Comparison of ENCODE assay signal across 8 mouse cellular contexts in the genomic region with DNA sequence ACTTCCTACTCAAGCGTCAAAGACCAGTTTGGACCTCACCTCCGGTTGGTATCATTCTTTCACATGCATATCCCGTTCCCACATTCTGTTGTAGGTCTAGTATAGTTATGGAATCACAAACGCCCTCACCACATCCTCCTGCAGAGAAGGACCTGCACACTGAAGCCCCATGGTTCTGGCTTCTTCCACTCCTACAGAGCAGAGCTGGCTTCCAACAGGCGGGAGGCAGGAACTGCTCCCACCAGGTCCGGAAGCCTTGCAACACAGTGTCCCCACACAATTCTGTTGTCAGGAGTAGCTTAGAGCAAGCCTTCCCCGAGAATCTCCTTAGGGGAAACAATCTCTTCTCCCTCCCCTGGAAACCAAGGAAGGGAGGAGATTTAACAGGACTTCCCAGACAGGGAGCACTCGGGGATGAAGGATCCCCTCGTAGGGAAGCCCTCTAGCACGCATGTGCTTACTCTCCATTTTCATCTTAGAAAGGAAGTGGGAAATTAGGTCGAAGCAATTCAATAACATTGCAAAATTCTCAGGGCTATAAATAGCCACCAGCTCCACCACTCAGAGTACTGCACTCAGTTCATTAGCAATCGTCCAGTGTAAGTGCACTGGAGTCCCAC. TPM values are rescaled to one million over a fixed set of nuclear protein-coding genes. Genes with fewer than 3 reads are reported as not detected.
DNase-seq lines count a peak whose midpoint lies in the region; ATAC-seq lines count a peak whose summit lies in the region.

No protein-coding gene starts in this region.

- H3K4me2 ChIP-seq in liver, embryonic 15.5 days = peak overlapping the region; percentile 42
- H3K4me2 ChIP-seq in stomach, embryonic 14.5 days (replicated peaks; ENCODE audit: low read depth, low read length) = peak overlapping the region; percentile 10; the same call in 1 of the 2 replicates

- intact Hi-C loops in heart, postnatal 10 days (cut with DNase I) = loop anchor here (2.0 kb wide), 1 partner anchor 32 kb away; no protein-coding TSS in a partner anchor

- peak overlapping the region; percentile 74 for H3K27ac ChIP-seq in liver, embryonic 15.5 days (replicated peaks)
- H3K27ac ChIP-seq in stomach, embryonic 14.5 days (ENCODE audit: low read length) = peak overlapping the region; percentile 24; the same call in 1 of the 2 replicates

- 25% methylated on average over 12 of the region's 12 CpGs for WGBS in liver, embryonic 15.5 days (ENCODE audit: insufficient replicate concordance)
- WGBS in stomach, embryonic 14.5 days = 66% methylated on average over 12 of the region's 12 CpGs

- H3K4me3 ChIP-seq in liver, embryonic 15.5 days (replicated peaks) = no peak overlapping the region
- no peak overlapping the region for H3K4me3 ChIP-seq in stomach, embryonic 14.5 days (ENCODE audit: low read depth, low read length)

- H3K27me3 ChIP-seq in liver, embryonic 15.5 days = no peaks in the 10 kb centered on the region
- H3K27me3 ChIP-seq in stomach, embryonic 14.5 days (ENCODE audit: control insufficient read depth, insufficient read depth, low read length) = no peaks in the 10 kb centered on the region

- DNase-seq in adrenal gland, postnatal 10 days = peak; percentile 39
- no peak for DNase-seq in adrenal gland, adult 18-20 months (ENCODE audit: low spot score in 2 of 2)
- DNase-seq in right cerebral cortex, adult 2 months (ENCODE audit: low spot score in 2 of 2) = peak; percentile 68 to 69
- DNase-seq in right cerebral cortex, postnatal 14 days = no peak
- DNase-seq in heart, postnatal 10 days = peak; percentile 68 to 70

- H3K4me1 ChIP-seq in liver, embryonic 15.5 days (replicated peaks) = peaks cover 95% of the 10 kb centered on the region
- H3K4me1 ChIP-seq in stomach, embryonic 14.5 days (ENCODE audit: control insufficient read depth, insufficient read depth, low read length) = peaks cover 66% of the 10 kb centered on the region

- H3K36me3 ChIP-seq in liver, embryonic 15.5 days (replicated peaks) = peaks cover 8% of the 10 kb centered on the region
- H3K36me3 ChIP-seq in stomach, embryonic 14.5 days (ENCODE audit: control insufficient read depth, insufficient read depth, low read length) = peaks cover 4% of the 10 kb centered on the region; the same call in 1 of the 2 replicates

- no peaks in the 10 kb centered on the region for H3K9me3 ChIP-seq in liver, embryonic 15.5 days (replicated peaks)
- no peaks in the 10 kb centered on the region for H3K9me3 ChIP-seq in stomach, embryonic 14.5 days (ENCODE audit: control insufficient read depth, low read depth, low read length)

- no peak overlapping the region for H3K9ac ChIP-seq in liver, embryonic 15.5 days
- no peak overlapping the region for H3K9ac ChIP-seq in stomach, embryonic 14.5 days (replicated peaks; ENCODE audit: low read depth, low read length)

- no peak for ATAC-seq in liver, embryonic 15.5 days (ENCODE audit: insufficient read depth)
- ATAC-seq in stomach, embryonic 14.5 days (ENCODE audit: insufficient number of reproducible peaks, insufficient read depth, low FRiP score, low read depth) = no peak
- ATAC-seq in CD4-positive, CD25-positive, alpha-beta regulatory T cell, adult 4 months = no peak

RNA-seq across cellular contexts. Expression of gene Elmo2, which starts 5.6 kb away (rescaled TPM):
- 10 to 100 TPM; 27.0 to 34.7 TPM for total RNA-seq in adrenal gland, postnatal 10 days (2021)
- total RNA-seq in adrenal gland, adult 18-20 months (2021) = 10 to 100 TPM; 21.6 to 24.5 TPM
- total RNA-seq in heart, postnatal 10 days (2021) = 10 to 100 TPM; 26.0 to 26.5 TPM
- polyA plus RNA-seq in liver, embryonic 15.5 days (2015; fragmentation: Nextera tagmentation; extraction: Ambion mirVana) = 16.6 and 17.1 TPM in 2 replicates
- 66.4 and 77.8 TPM in 2 replicates for polyA plus RNA-seq in stomach, embryonic 14.5 days (2014; fragmentation: Nextera tagmentation; extraction: Ambion mirVana)
- 10 to 100 TPM; 37.2 to 65.4 TPM for polyA plus RNA-seq in CD4-positive, CD25-positive, alpha-beta regulatory T cell, adult 4 months (2017; shearing (Covaris generic))

RNA-seq across cellular contexts. Expression of gene Slc35c2, which starts 33.0 kb away (rescaled TPM):
- 10 to 100 TPM; 33.0 to 34.1 TPM for total RNA-seq in adrenal gland, postnatal 10 days (2021)
- total RNA-seq in adrenal gland, adult 18-20 months (2021) = 10 to 100 TPM; 30.7 to 50.1 TPM
- total RNA-seq in heart, postnatal 10 days (2021) = 10 to 100 TPM; 18.5 to 19.8 TPM
- 39.1 and 47.7 TPM in 2 replicates for polyA plus RNA-seq in liver, embryonic 15.5 days (2015; fragmentation: Nextera tagmentation; extraction: Ambion mirVana)
- polyA plus RNA-seq in stomach, embryonic 14.5 days (2014; fragmentation: Nextera tagmentation; extraction: Ambion mirVana) = 42.5 and 43.5 TPM in 2 replicates
- polyA plus RNA-seq in CD4-positive, CD25-positive, alpha-beta regulatory T cell, adult 4 months (2017; shearing (Covaris generic)) = 10 to 100 TPM; 39.2 to 59.8 TPM

RNA-seq across cellular contexts. Expression of gene Zfp663, which starts 47.9 kb away (rescaled TPM):
- not detected for total RNA-seq in adrenal gland, postnatal 10 days (2021)
- total RNA-seq in adrenal gland, adult 18-20 months (2021) = not detected
- not detected for total RNA-seq in heart, postnatal 10 days (2021)
- 0.06 TPM in 1 of 2 replicates, not detected in the other for polyA plus RNA-seq in liver, embryonic 15.5 days (2015; fragmentation: Nextera tagmentation; extraction: Ambion mirVana)
- polyA plus RNA-seq in stomach, embryonic 14.5 days (2014; fragmentation: Nextera tagmentation; extraction: Ambion mirVana) = 0.23 and 1.7 TPM in 2 replicates
- not detected for polyA plus RNA-seq in CD4-positive, CD25-positive, alpha-beta regulatory T cell, adult 4 months (2017; shearing (Covaris generic))

Comparison
In these comparisons a context has a peak if more than half of its experiments do, and no peak if none do; other contexts are left out.
1. DNase-seq: peak in adrenal gland, postnatal 10 days (single experiment), right cerebral cortex, adult 2 months (2 of 2) and heart, postnatal 10 days (2 of 2); none in adrenal gland, adult 18-20 months (0 of 2) and right cerebral cortex, postnatal 14 days (single experiment).